Mouse (Mus musculus): ENCODE results near the gene Ror1.

GRCm38 (mm10) chr4:100175594-100175993 is 80.0 kb downstream of the Ror1 start:
- no peak for TF ChIP-seq CTCF (IDR thresholded peaks at IDR 0.05; ENCODE audit: control insufficient read depth, insufficient read depth, insufficient replicate concordance, low read depth, low read length)
- no peak for TF ChIP-seq POLR2A (IDR thresholded peaks at IDR 0.05; ENCODE audit: control insufficient read depth, low read depth, low read length)
